Mouse (Mus musculus) embryonic fibroblast, embryonic 13.5 days (primary cell): ENCODE data around the gene Klrb1b. TPM values are rescaled to one million over a fixed set of nuclear protein-coding genes. Genes with fewer than 3 reads are reported as not detected.
A peak's percentile ranks its signal among the peaks of the same experiment; 100 is the strongest.
"Not testable (repeated sequence)": the region's sequence is repeated elsewhere in the genome, so short reads cannot be mapped to it uniquely, and the experiment has no call there.

ENCODE experiments used
- H3K27ac ChIP-seq: 2 replicates; pipeline ENCODE4 v1.5.1; 2012; ENCODE audit warnings: low read length, control low read depth, inconsistent platforms; ENCODE audit not compliant: insufficient read depth
- H3K4me1 ChIP-seq: 2 replicates; pipeline ENCODE4 v1.6.1; 2011; ENCODE audit warnings: low read length; ENCODE audit not compliant: control insufficient read depth, insufficient read depth
- H3K4me3 ChIP-seq: 2 replicates; pipeline ENCODE4 v1.5.1; 2011; ENCODE audit warnings: mild to moderate bottlenecking, control low read depth, low read length; ENCODE audit not compliant: insufficient read depth
- CTCF ChIP-seq: IDR thresholded peaks from 2 replicates; pipeline ENCODE4 v1.5.1; 2011; ENCODE audit warnings: mild to moderate bottlenecking, control low read depth, low read length, moderate library complexity, borderline replicate concordance; ENCODE audit not compliant: insufficient read depth
- POLR2A ChIP-seq: IDR thresholded peaks from 2 replicates; pipeline ENCODE4 v1.6.1; 2011; ENCODE audit warnings: low read depth, mild to moderate bottlenecking, control low read depth, low read length, moderate library complexity
- polyA plus RNA-seq: library from polyadenylated mRNA; stranded (reverse); fragments of >200 nt; gene quantifications from 2 replicates; pipeline ENCODE4 v1.2.4, GENCODE M21; 2011; ENCODE audit warnings: low read depth; ENCODE audit not compliant: missing spikeins, insufficient read length

Klrb1b gene
- polyA plus RNA-seq, 1 experiment: not detected

DNA sequence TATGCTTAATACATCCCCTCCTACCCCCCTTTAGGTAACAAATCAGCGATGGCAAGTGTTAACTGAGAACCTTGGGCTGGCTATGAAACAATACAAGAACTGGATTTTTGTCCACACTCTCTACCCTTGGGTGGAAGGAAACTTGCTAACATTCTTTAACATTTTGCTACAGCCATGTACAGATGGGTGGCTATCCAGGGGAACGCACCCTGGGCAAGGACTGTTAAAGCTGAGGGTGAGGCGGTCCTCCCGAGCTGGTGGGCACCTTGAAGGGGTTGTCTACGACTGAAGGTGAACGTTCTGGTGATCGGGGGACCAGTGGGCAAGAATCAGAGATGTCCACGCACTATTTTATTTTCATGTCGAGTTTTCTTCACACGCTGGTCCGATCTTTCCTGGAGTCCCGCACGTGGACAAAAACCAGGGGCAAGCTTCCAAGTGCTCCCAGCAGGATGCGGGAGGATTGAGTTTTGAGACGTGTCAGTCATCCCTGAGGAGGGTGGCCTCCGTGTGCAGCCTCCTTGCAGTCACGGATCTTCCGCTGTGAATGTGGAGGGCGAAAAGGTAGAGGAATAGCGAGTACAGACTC lies 16.3 kb upstream of the Klrb1b start:
- no peaks in the 10 kb centered on the region for H3K4me1 ChIP-seq
- H3K4me3 ChIP-seq: peak overlapping the region; percentile 66
- peak overlapping the region; percentile 70 for H3K27ac ChIP-seq
- TF ChIP-seq CTCF (no peak), POLR2A (no peak)

DNA sequence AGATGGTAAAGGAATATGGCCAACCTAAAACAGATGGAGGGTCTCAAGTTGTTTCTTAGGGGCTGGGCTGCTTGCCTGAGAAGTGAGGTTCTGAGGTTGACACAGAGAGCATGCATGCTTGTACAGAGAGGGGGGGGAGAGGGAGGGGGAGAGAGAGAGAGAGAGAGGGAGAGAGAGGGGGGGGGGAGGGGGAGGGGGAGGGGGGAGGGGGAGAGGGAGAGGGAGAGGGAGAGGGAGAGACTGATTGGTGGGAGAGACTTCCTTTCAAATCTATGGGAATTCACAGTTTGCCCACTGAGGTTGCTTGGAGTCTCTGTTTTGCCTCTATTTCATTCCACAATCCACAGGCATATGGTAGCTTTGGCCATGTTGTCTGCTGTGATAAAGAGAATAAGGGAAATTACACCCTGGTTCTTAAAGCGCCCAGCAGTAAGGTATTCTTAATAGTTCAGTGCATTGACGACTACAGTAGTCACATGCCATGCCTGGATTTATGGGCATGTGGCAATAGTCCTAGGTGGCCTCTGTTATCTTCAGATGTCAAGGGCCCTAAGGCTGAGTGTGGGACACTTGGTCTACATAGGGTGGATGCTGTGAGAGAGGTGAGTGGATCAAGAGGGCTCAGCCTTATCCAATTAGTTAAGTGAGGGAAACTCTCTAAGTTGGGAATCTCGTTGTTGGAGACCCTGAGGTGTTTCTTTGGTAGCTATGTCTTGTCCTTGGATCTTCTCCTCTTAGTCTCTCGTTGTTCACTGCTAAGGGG lies 15.4 kb upstream of the Klrb1b start:
- Histone ChIP-seq H3K4me3 (no peak overlapping the region), H3K4me1 (no peaks in the 10 kb centered on the region), H3K27ac (no peak overlapping the region)
- TF ChIP-seq POLR2A (no peak), CTCF (no peak)

DNA sequence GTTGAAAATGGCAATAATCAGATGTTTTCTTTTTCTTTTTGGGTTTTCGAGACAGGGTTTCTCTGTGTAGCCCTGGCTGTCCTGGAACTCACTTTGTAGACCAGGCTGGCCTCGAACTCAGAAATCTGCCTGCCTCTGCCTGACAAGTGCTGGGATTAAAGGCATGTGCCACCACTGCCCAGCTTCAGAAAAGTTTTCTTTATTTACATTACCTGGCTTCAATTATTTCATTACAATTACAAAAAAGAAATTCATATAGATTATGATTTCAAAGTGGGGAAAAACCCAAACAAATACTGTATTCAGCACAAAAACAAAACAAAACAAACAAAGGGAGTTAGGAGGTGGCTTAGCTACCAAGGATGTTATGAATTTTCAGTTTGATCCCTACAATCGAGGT lies 14.5 kb upstream of the Klrb1b start:
- not testable (repeated sequence) for H3K4me3 ChIP-seq, H3K27ac ChIP-seq, H3K4me1 ChIP-seq

DNA sequence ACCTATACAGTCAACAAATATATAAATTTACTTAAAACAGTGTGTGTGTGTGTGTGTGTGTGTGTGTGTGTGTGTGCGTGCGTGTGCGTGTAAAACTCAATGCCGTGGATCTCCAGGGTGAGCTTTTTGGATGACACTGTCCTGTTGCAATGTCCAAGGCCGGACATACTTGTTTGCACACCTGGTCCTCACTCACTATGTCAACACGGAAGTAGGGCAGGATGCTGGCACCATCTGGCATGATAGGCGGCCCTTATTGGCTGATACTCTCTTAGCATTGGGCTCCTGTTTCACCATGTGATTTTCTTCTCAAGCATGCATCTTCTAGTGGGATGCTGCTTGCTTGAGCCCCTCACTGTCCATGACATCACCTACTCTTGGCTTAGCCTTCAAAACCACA lies 13.8 kb upstream of the Klrb1b start:
- Histone ChIP-seq H3K27ac (no peak overlapping the region), H3K4me3 (no peak overlapping the region), H3K4me1 (no peaks in the 10 kb centered on the region)
- no peak for TF ChIP-seq POLR2A
- no peak for TF ChIP-seq CTCF

DNA sequence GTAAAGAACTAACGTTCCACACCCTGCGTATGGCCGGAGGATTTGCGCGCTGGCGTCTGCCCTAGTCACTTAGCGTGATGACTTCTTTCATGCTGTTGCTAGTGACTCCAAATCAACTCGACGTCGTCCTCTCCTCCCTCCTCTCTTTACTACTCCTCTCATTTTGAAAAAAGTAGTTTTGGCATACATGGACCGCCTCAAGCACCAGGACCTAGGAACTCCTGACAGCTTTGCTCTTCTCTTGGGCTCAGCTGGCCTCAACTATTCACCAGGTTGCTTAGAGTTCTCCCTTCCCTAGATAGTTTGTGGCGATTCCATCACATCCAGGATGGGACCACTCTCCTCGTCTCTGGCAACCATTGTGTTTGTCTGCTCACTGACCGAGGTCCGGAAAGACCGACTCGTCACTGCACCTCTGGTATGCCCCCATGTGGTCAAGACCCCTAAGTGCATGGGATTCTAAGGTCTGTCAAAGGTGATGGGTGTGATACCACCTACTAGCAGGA lies 13.2 kb upstream of the Klrb1b start:
- H3K4me3 ChIP-seq: peak overlapping the region; percentile 59
- peak overlapping the region; percentile 59 for H3K27ac ChIP-seq
- no peaks in the 10 kb centered on the region for H3K4me1 ChIP-seq
- TF ChIP-seq CTCF (peak; percentile 73; the same call in 1 of the 2 replicates), POLR2A (peak; percentile 52)

- TF ChIP-seq POLR2A (no peak), CTCF (no peak)
- Histone ChIP-seq H3K4me1 (no peaks in the 10 kb centered on the region), H3K4me3 (peak overlapping the region; percentile 93), H3K27ac (peak overlapping the region; percentile 75)
These were observed 12.5 kb upstream of the Klrb1b start for GRCm38 (mm10) chr6:128838342-128839265.

GRCm38 (mm10) chr6:128837454-128838341 lies 11.6 kb upstream of the Klrb1b start:
- Histone ChIP-seq H3K4me1 (no peaks in the 10 kb centered on the region), H3K4me3 (peak overlapping the region; percentile 93), H3K27ac (0 out of 2 replicates have a peak overlapping the region, but pooled peaks have one; percentile 32)
- TF ChIP-seq POLR2A (no peak), CTCF (no peak)

- Histone ChIP-seq H3K27ac (no peak overlapping the region), H3K4me1 (no peaks in the 10 kb centered on the region), H3K4me3 (peak overlapping the region; percentile 93)
- TF ChIP-seq POLR2A (no peak), CTCF (no peak)
These were observed 10.8 kb upstream of the Klrb1b start for GRCm38 (mm10) chr6:128836955-128837334.
